Mouse (Mus musculus) lung, embryonic 15.5 days (tissue): ENCODE measurements around the gene Galt. TPM values are rescaled to one million over a fixed set of nuclear protein-coding genes. Genes with fewer than 3 reads are reported as not detected.
"Not testable (repeated sequence)": the region's sequence is repeated elsewhere in the genome, so short reads cannot be mapped to it uniquely, and the experiment has no call there.

Source experiments
- ATAC-seq: fragments of 200-750 bp; cut with Nextera tagmentation; 2 replicates; pipeline ENCODE4 v1.8.0; 2017; ENCODE audit warnings: moderate number of reproducible peaks, borderline replicate concordance; ENCODE audit not compliant: low FRiP score, low TSS enrichment; ENCODE audit errors: extremely low read depth
- H3K27ac ChIP-seq: fragments of 300-500 bp; sonication (generic); 2 replicates; pipeline ENCODE4 v1.5.1; 2015; ENCODE audit warnings: moderate library complexity, mild to moderate bottlenecking, inconsistent platforms
- H3K27me3 ChIP-seq: fragments of 300-500 bp; sonication (generic); 2 replicates; pipeline ENCODE4 v1.6.1; 2015; ENCODE audit warnings: inconsistent platforms
- H3K36me3 ChIP-seq: fragments of 300-500 bp; sonication (generic); 2 replicates; pipeline ENCODE4 v1.6.1; 2015; ENCODE audit warnings: inconsistent platforms
- H3K4me1 ChIP-seq: fragments of 300-500 bp; sonication (generic); 2 replicates; pipeline ENCODE4 v1.6.1; 2015; ENCODE audit warnings: inconsistent platforms
- H3K4me2 ChIP-seq: fragments of 300-500 bp; sonication (generic); 2 replicates; pipeline ENCODE4 v1.6.1; 2015; ENCODE audit warnings: inconsistent platforms, mild to moderate bottlenecking, moderate library complexity
- H3K4me3 ChIP-seq: fragments of 300-500 bp; sonication (generic); 2 replicates; pipeline ENCODE4 v1.5.1; 2015; ENCODE audit warnings: mild to moderate bottlenecking, inconsistent platforms
- H3K9ac ChIP-seq: fragments of 300-500 bp; sonication (generic); 2 replicates; pipeline ENCODE4 v1.6.1; 2015; ENCODE audit warnings: inconsistent platforms
- H3K9me3 ChIP-seq: fragments of 300-500 bp; sonication (generic); 2 replicates; pipeline ENCODE4 v1.6.1; 2016; ENCODE audit warnings: inconsistent platforms
- WGBS: fragments of 180-500 bp; shearing (Covaris S2); methylation state at CpG from one replicate; pipeline ENCODE4 v1.1.7; 2015; 5-methylcytosine and 5-hydroxymethylcytosine counted together
- polyA plus RNA-seq: library from polyadenylated mRNA; unstranded; fragments of >200 nt; fragmentation: Nextera tagmentation; extraction: Ambion mirVana; gene quantifications from 2 replicates; pipeline ENCODE4 v1.2.1, GENCODE M21; 2015

Galt gene
- polyA plus RNA-seq, 1 experiment from 2014 or later: 29.2 TPM

GRCm38 (mm10) chr4:41783197-41783596 is 28.2 kb downstream of the Galt start:
- 41% methylated on average over 3 of the region's 3 CpGs for WGBS
- not testable (repeated sequence) for H3K36me3 ChIP-seq, H3K27ac ChIP-seq, H3K27me3 ChIP-seq, H3K4me2 ChIP-seq, H3K4me1 ChIP-seq, H3K9me3 ChIP-seq, ATAC-seq, H3K9ac ChIP-seq, H3K4me3 ChIP-seq

Other genes starting within 250 kb of the Galt start
- 6.4 and 7.3 TPM in 2 replicates for gene 1110017D15Rik, start 237.9 kb upstream of the Galt start, polyA plus RNA-seq
- 2.0 and 2.2 TPM in 2 replicates for gene Fam219a, start 185.7 kb upstream of the Galt start, polyA plus RNA-seq
- gene Dnaic1, start 185.5 kb upstream of the Galt start, polyA plus RNA-seq: 2.9 and 3.3 TPM in 2 replicates
- 8.1 and 9.7 TPM in 2 replicates for gene Enho, start 114.9 kb upstream of the Galt start, polyA plus RNA-seq
- 7.8 TPM in 2 replicates for gene Cntfr, start 58.1 kb upstream of the Galt start, polyA plus RNA-seq
- gene Il11ra1, start 55.2 kb upstream of the Galt start, polyA plus RNA-seq: 131 and 136 TPM in 2 replicates
- gene Rpp25l, start 41.7 kb upstream of the Galt start, polyA plus RNA-seq: 80.4 and 89.8 TPM in 2 replicates
- gene Dctn3, start 32.1 kb upstream of the Galt start, polyA plus RNA-seq: 133 and 136 TPM in 2 replicates
- gene Arid3c, start 24.1 kb upstream of the Galt start, polyA plus RNA-seq: not detected in 2 replicates
- 75.5 and 80.2 TPM in 2 replicates for gene Sigmar1, start 929 bp downstream of the Galt start, polyA plus RNA-seq
- 28.8 and 30.5 TPM in 2 replicates for gene Ccl27a, start 19.0 kb downstream of the Galt start, polyA plus RNA-seq
- 26.8 and 44.4 TPM in 2 replicates for gene Gm21541, start 148.4 kb downstream of the Galt start, polyA plus RNA-seq
- gene Gm20878, start 186.3 kb downstream of the Galt start, polyA plus RNA-seq: 1.7 TPM in 2 replicates
- gene Fam205a4, start 210.8 kb downstream of the Galt start, polyA plus RNA-seq: 0.06 and 0.11 TPM in 2 replicates